Mouse (Mus musculus) olfactory bulb, adult 2 months (tissue): ENCODE results near the gene Glyctk. TPM values are rescaled to one million over a fixed set of nuclear protein-coding genes. Genes with fewer than 3 reads are reported as not detected.

Experiments
- H3K27ac ChIP-seq: fragments of 200-500 bp; 2 replicates; pipeline ENCODE4 v1.5.1; 2012; ENCODE audit warnings: low read depth, low read length; ENCODE audit not compliant: insufficient read depth
- H3K4me1 ChIP-seq: fragments of 200-500 bp; 2 replicates; pipeline ENCODE4 v1.6.1; 2012; ENCODE audit warnings: low read length; ENCODE audit not compliant: control insufficient read depth, insufficient read depth
- H3K4me3 ChIP-seq: fragments of 200-500 bp; 2 replicates; pipeline ENCODE4 v1.5.1; 2012; ENCODE audit warnings: mild to moderate bottlenecking, low read depth, low read length, moderate library complexity; ENCODE audit not compliant: insufficient read depth
- CTCF ChIP-seq: fragments of 200-500 bp; IDR thresholded peaks from 2 replicates; pipeline ENCODE4 v1.5.1; 2012; ENCODE audit warnings: low read depth, mild to moderate bottlenecking, low read length, moderate library complexity; ENCODE audit not compliant: insufficient read depth
- POLR2A ChIP-seq: fragments of 200-500 bp; IDR thresholded peaks from 2 replicates; pipeline ENCODE4 v1.6.1; 2012; ENCODE audit warnings: mild to moderate bottlenecking, low read depth, low read length, moderate library complexity; ENCODE audit not compliant: insufficient read depth
- WGBS: fragments of 180-500 bp; shearing (Covaris S2); methylation state at CpG from one replicate; pipeline ENCODE4 v1.1.7; 2018; 5-methylcytosine and 5-hydroxymethylcytosine counted together
- polyA plus RNA-seq: library from polyadenylated mRNA; stranded (reverse); fragments of >200 nt; gene quantifications from 2 replicates; pipeline ENCODE4 v1.2.4, GENCODE M21; 2012; ENCODE audit warnings: low replicate concordance; ENCODE audit not compliant: missing spikeins, insufficient read depth, insufficient read length

Glyctk gene
- polyA plus RNA-seq, 1 experiment: not detected

DNA sequence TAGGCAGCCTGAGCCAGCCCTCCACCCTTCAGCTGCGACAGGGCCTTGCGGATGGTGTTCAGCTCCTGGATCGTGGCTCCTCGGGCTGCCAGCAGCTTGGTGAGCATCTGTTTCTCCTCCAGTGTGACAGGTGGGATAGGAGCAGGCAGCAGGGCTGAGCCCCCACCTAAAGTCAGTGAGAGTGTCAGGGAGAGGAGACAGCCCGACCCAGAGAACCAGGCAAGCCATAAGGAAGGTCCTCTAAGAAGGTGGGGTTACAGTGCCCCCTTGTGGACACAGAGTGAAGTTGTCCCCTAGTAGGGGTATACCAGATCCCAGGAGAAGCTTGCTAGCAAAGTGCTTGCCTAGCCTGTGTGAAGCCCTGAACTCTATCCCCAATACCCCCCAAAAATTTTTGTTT lies 1.5 kb downstream of the Glyctk start:
- WGBS: 60% methylated on average over 5 of the region's 5 CpGs
- TF ChIP-seq POLR2A (no peak), CTCF (no peak)

DNA sequence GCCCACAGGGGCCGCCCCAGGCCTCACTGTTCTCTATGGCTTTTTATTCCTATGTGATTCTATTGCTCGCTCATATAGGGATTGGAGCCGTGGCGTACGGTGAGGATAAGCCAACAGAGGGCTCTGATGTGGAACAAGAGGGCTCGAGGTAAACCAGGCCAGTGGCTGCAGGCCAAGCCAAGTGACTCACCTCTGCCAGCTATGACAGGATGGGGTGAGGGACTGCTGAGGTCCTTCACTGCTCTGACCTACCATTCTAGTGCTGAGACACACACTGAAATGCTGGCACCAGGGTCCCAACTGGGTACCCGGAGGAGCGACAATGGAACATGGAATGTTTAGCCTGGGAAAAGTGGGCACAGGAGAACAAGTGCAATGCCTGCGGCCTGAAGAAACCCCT lies 3.8 kb downstream of the Glyctk start:
- WGBS: 89% methylated on average over 9 of the region's 9 CpGs
- peaks cover 5% of the 10 kb centered on the region for H3K4me1 ChIP-seq

More for the DNA sequence above, 1.5 kb downstream of the Glyctk start:
- Histone ChIP-seq H3K4me3 (no peak overlapping the region), H3K27ac (no peak overlapping the region), H3K4me1 (no peaks in the 10 kb centered on the region)

DNA sequence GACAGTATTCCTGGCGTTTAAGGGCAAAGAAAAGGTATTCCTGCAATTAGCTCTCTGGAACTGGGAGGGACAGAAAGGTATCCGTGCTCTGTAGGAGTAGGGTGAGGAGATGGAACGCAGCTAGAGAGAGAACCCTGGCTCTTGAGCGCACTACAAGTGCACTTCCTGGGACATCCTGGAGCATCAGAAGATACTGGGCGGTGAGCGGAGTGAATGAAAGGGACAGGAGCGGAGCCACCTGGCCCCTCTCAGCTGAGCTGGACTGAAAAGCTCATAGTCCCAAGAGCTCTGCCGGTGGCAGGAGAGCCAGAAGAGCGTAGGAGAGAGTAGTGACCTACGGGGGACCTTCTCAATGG lies 8.6 kb downstream of the Glyctk start:
- no peak overlapping the region for H3K4me3 ChIP-seq

More for the DNA sequence above, 3.8 kb downstream of the Glyctk start:
- no peak overlapping the region for H3K27ac ChIP-seq
- H3K4me3 ChIP-seq: no peak overlapping the region
- TF ChIP-seq CTCF: no peak
- TF ChIP-seq POLR2A: no peak

GRCm38 (mm10) chr9:106148541-106149398 lies 9.2 kb downstream of the Glyctk start:
- TF ChIP-seq CTCF (no peak), POLR2A (no peak)
- no peak overlapping the region for H3K27ac ChIP-seq

More for the DNA sequence above, 8.6 kb downstream of the Glyctk start:
- Histone ChIP-seq H3K4me1 (peaks cover 14% of the 10 kb centered on the region), H3K27ac (no peak overlapping the region)
- WGBS: 9% methylated on average over 10 of the region's 10 CpGs
- no peak for TF ChIP-seq POLR2A

DNA sequence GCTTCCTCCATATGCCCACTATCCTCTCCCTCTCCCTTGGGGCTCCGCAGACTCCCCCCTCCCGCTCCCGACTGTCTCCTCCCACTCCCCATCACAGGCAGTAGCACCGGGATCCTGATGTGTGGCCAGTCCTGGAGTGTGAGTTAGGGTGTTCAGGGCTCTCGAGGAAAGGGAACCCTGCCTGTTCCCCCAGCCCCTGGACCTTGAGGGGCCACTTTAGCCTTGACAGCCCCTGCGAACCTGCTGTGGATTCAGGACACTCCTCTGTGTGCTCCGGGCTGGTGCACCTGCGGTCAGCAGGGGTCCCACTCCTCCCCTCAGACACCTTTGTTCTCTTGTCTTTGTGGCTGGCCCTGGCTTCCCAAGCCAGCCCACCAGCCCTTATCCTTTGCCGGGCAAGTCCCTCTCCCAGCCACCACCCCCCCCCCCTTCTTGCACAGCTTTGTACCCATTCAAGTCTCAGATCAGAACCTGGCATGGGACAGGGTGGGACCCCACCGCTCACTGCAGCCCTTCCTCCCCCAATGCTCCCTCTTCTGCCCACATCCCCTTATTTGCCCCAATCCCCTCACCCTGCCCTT lies 10.0 kb downstream of the Glyctk start:
- WGBS: 10% methylated on average over 10 of the region's 10 CpGs
- H3K4me3 ChIP-seq: 0 out of 2 replicates have a peak overlapping the region, but pooled peaks have one; percentile 4
- peaks cover 14% of the 10 kb centered on the region for H3K4me1 ChIP-seq
- TF ChIP-seq CTCF: no peak
- no peak overlapping the region for H3K27ac ChIP-seq

More at GRCm38 (mm10) chr9:106148541-106149398, 9.2 kb downstream of the Glyctk start:
- Histone ChIP-seq H3K4me1 (peaks cover 14% of the 10 kb centered on the region), H3K4me3 (peak overlapping the region; percentile 4)
- WGBS: 1% methylated on average over 36 of the region's 36 CpGs

GRCm38 (mm10) chr9:106147281-106147680 lies 10.7 kb downstream of the Glyctk start:
- no peak for TF ChIP-seq CTCF
- no peak for TF ChIP-seq POLR2A
- Histone ChIP-seq H3K4me3 (no peak overlapping the region), H3K27ac (no peak overlapping the region), H3K4me1 (peaks cover 14% of the 10 kb centered on the region)
- 67% methylated on average over 5 of the region's 5 CpGs for WGBS

GRCm38 (mm10) chr9:106145582-106145981 lies 12.4 kb downstream of the Glyctk start:
- 79% methylated on average over 2 of the region's 2 CpGs for WGBS
- H3K4me1 ChIP-seq: peaks cover 14% of the 10 kb centered on the region
- no peak overlapping the region for H3K4me3 ChIP-seq
- no peak overlapping the region for H3K27ac ChIP-seq
- no peak for TF ChIP-seq POLR2A
- no peak for TF ChIP-seq CTCF

DNA sequence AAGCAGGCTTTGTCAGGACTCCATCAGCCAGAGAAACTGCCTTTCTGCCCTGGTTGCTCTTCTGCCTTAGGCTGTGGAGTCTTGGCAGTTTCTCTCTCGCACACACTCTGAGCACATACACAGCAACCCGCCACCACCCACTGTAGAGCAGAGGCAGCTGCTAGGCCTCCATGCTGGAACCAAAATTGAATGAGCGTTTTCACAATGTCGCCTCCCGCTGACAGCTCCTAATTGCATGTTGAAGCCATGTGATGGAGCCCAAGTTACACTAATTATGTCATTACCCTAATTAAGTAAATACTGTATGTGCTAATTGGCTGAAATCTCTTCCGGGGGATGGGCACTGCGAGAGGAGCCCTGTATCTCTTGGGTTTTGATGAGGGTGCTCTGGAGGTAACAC lies 13.8 kb downstream of the Glyctk start:
- TF ChIP-seq CTCF (no peak), POLR2A (no peak)
- H3K4me3 ChIP-seq: no peak overlapping the region
- 41% methylated on average over 7 of the region's 7 CpGs for WGBS
- peaks cover 16% of the 10 kb centered on the region for H3K4me1 ChIP-seq
- no peak overlapping the region for H3K27ac ChIP-seq

GRCm38 (mm10) chr9:106141955-106142354 lies 16.0 kb downstream of the Glyctk start:
- WGBS: 90% methylated on average over 12 of the region's 12 CpGs
- H3K4me1 ChIP-seq: peaks cover 6% of the 10 kb centered on the region; the same call in 1 of the 2 replicates
- no peak for TF ChIP-seq POLR2A
- no peak for TF ChIP-seq CTCF
- no peak overlapping the region for H3K4me3 ChIP-seq
- H3K27ac ChIP-seq: no peak overlapping the region

GRCm38 (mm10) chr9:106139763-106140162 lies 18.2 kb downstream of the Glyctk start:
- TF ChIP-seq POLR2A: no peak
- TF ChIP-seq CTCF: no peak
- WGBS: 15% methylated on average over 10 of the region's 10 CpGs
- Histone ChIP-seq H3K27ac (no peak overlapping the region), H3K4me3 (no peak overlapping the region), H3K4me1 (peaks cover 6% of the 10 kb centered on the region; the same call in 1 of the 2 replicates)
